Mouse (Mus musculus): Measurements from ENCODE around the gene Ppp2r5a. TPM values are rescaled to one million over a fixed set of nuclear protein-coding genes. Genes with fewer than 3 reads are reported as not detected.

The Ppp2r5a gene
- polyA plus RNA-seq, 1 experiment from 2014 or later: 12.3 TPM

GRCm38 (mm10) chr1:191364477-191364876 lies 38.6 kb downstream of the Ppp2r5a start:
- ATAC-seq (ENCODE audit: low FRiP score, low read depth): no peak
- Histone ChIP-seq H3K9me3 (no peaks in the 10 kb centered on the region), H3K36me3 (peaks cover 8% of the 10 kb centered on the region; the same call in 1 of the 2 replicates), H3K4me2 (replicated peaks) (no peak overlapping the region), H3K27ac (replicated peaks) (no peak overlapping the region), H3K4me3 (no peak overlapping the region), H3K4me1 (no peaks in the 10 kb centered on the region), H3K9ac (replicated peaks) (no peak overlapping the region), H3K27me3 (no peaks in the 10 kb centered on the region)
- 77% methylated on average over 4 of the region's 4 CpGs for WGBS

GRCm38 (mm10) chr1:191362412-191362811 lies 40.7 kb downstream of the Ppp2r5a start:
- Histone ChIP-seq H3K4me3 (no peak overlapping the region), H3K27ac (replicated peaks) (no peak overlapping the region), H3K4me1 (no peaks in the 10 kb centered on the region), H3K4me2 (replicated peaks) (no peak overlapping the region), H3K9me3 (no peaks in the 10 kb centered on the region), H3K36me3 (peaks cover 18% of the 10 kb centered on the region), H3K27me3 (no peaks in the 10 kb centered on the region), H3K9ac (replicated peaks) (no peak overlapping the region)
- no peak for ATAC-seq (ENCODE audit: low FRiP score, low read depth)
- 94% methylated on average over 6 of the region's 6 CpGs for WGBS

GRCm38 (mm10) chr1:191359478-191359877 lies 43.6 kb downstream of the Ppp2r5a start:
- Histone ChIP-seq H3K9me3 (no peaks in the 10 kb centered on the region), H3K36me3 (peaks cover 38% of the 10 kb centered on the region), H3K9ac (replicated peaks) (no peak overlapping the region), H3K27me3 (no peaks in the 10 kb centered on the region), H3K4me1 (no peaks in the 10 kb centered on the region), H3K4me3 (no peak overlapping the region), H3K4me2 (replicated peaks) (no peak overlapping the region), H3K27ac (replicated peaks) (no peak overlapping the region)
- ATAC-seq (ENCODE audit: low FRiP score, low read depth): no peak
- 89% methylated on average over 7 of the region's 7 CpGs for WGBS

GRCm38 (mm10) chr1:191356936-191357335 lies 46.1 kb downstream of the Ppp2r5a start:
- Histone ChIP-seq H3K27ac (replicated peaks) (no peak overlapping the region), H3K4me3 (no peak overlapping the region), H3K4me1 (no peaks in the 10 kb centered on the region), H3K9ac (replicated peaks) (no peak overlapping the region), H3K36me3 (peaks cover 50% of the 10 kb centered on the region), H3K4me2 (replicated peaks) (no peak overlapping the region), H3K27me3 (no peaks in the 10 kb centered on the region), H3K9me3 (no peaks in the 10 kb centered on the region)
- WGBS: 76% methylated on average over 1 of the region's 1 CpGs
- ATAC-seq (ENCODE audit: low FRiP score, low read depth): no peak

GRCm38 (mm10) chr1:191353836-191354235 lies 49.2 kb downstream of the Ppp2r5a start:
- Histone ChIP-seq H3K4me1 (no peaks in the 10 kb centered on the region), H3K27me3 (no peaks in the 10 kb centered on the region), H3K9me3 (no peaks in the 10 kb centered on the region), H3K4me3 (no peak overlapping the region), H3K9ac (replicated peaks) (no peak overlapping the region), H3K27ac (replicated peaks) (no peak overlapping the region), H3K4me2 (replicated peaks) (no peak overlapping the region), H3K36me3 (peaks cover 66% of the 10 kb centered on the region)
- ATAC-seq (ENCODE audit: low FRiP score, low read depth): no peak
- 72% methylated on average over 4 of the region's 4 CpGs for WGBS

- H3K4me1 ChIP-seq: no peaks in the 10 kb centered on the region
- H3K36me3 ChIP-seq: peaks cover 69% of the 10 kb centered on the region
- H3K4me3 ChIP-seq: no peak overlapping the region
- 65% methylated on average over 14 of the region's 14 CpGs for WGBS
- no peaks in the 10 kb centered on the region for H3K27me3 ChIP-seq
- H3K27ac ChIP-seq (replicated peaks): no peak overlapping the region
- no peak overlapping the region for H3K9ac ChIP-seq (replicated peaks)
- ATAC-seq (ENCODE audit: low FRiP score, low read depth): no peak
- H3K9me3 ChIP-seq: no peaks in the 10 kb centered on the region
- no peak overlapping the region for H3K4me2 ChIP-seq (replicated peaks)
These were observed 50.1 kb downstream of the Ppp2r5a start for GRCm38 (mm10) chr1:191352786-191353488.

GRCm38 (mm10) chr1:191350355-191350754 lies 52.7 kb downstream of the Ppp2r5a start:
- Histone ChIP-seq H3K9me3 (no peaks in the 10 kb centered on the region), H3K4me1 (no peaks in the 10 kb centered on the region), H3K4me2 (replicated peaks) (no peak overlapping the region), H3K27ac (replicated peaks) (no peak overlapping the region), H3K36me3 (peaks cover 76% of the 10 kb centered on the region), H3K27me3 (no peaks in the 10 kb centered on the region), H3K4me3 (no peak overlapping the region), H3K9ac (replicated peaks) (no peak overlapping the region)
- WGBS: 96% methylated on average over 5 of the region's 5 CpGs
- no peak for ATAC-seq (ENCODE audit: low FRiP score, low read depth)

GRCm38 (mm10) chr1:191349486-191350037 lies 53.5 kb downstream of the Ppp2r5a start:
- Histone ChIP-seq H3K4me3 (no peak overlapping the region), H3K4me2 (replicated peaks) (no peak overlapping the region), H3K9ac (replicated peaks) (no peak overlapping the region), H3K4me1 (no peaks in the 10 kb centered on the region), H3K27me3 (no peaks in the 10 kb centered on the region), H3K27ac (replicated peaks) (no peak overlapping the region), H3K36me3 (peaks cover 78% of the 10 kb centered on the region), H3K9me3 (no peaks in the 10 kb centered on the region)
- ATAC-seq (ENCODE audit: low FRiP score, low read depth): no peak
- WGBS: 87% methylated on average over 23 of the region's 23 CpGs

- H3K36me3 ChIP-seq: peaks cover 77% of the 10 kb centered on the region
- H3K9ac ChIP-seq (replicated peaks): no peak overlapping the region
- no peaks in the 10 kb centered on the region for H3K27me3 ChIP-seq
- H3K9me3 ChIP-seq: no peaks in the 10 kb centered on the region
- H3K4me1 ChIP-seq: no peaks in the 10 kb centered on the region
- WGBS: 67% methylated on average over 5 of the region's 5 CpGs
- no peak overlapping the region for H3K4me3 ChIP-seq
- no peak overlapping the region for H3K4me2 ChIP-seq (replicated peaks)
- no peak overlapping the region for H3K27ac ChIP-seq (replicated peaks)
- no peak for ATAC-seq (ENCODE audit: low FRiP score, low read depth)
These were observed 54.1 kb downstream of the Ppp2r5a start for GRCm38 (mm10) chr1:191348996-191349395.

- Histone ChIP-seq H3K4me1 (no peaks in the 10 kb centered on the region), H3K4me3 (no peak overlapping the region), H3K9me3 (no peaks in the 10 kb centered on the region), H3K9ac (replicated peaks) (no peak overlapping the region), H3K27me3 (no peaks in the 10 kb centered on the region), H3K27ac (replicated peaks) (no peak overlapping the region), H3K4me2 (replicated peaks) (no peak overlapping the region), H3K36me3 (peaks cover 77% of the 10 kb centered on the region)
- WGBS: 84% methylated on average over 2 of the region's 2 CpGs
- no peak for ATAC-seq (ENCODE audit: low FRiP score, low read depth)
These were observed 54.5 kb downstream of the Ppp2r5a start for GRCm38 (mm10) chr1:191348592-191348991.

GRCm38 (mm10) chr1:191347602-191348001 lies 55.5 kb downstream of the Ppp2r5a start:
- no peak overlapping the region for H3K4me3 ChIP-seq
- ATAC-seq (ENCODE audit: low FRiP score, low read depth): no peak
- H3K27me3 ChIP-seq: no peaks in the 10 kb centered on the region
- no peak overlapping the region for H3K4me2 ChIP-seq (replicated peaks)
- H3K9me3 ChIP-seq: no peaks in the 10 kb centered on the region
- H3K9ac ChIP-seq (replicated peaks): no peak overlapping the region
- peaks cover 84% of the 10 kb centered on the region for H3K36me3 ChIP-seq
- no peaks in the 10 kb centered on the region for H3K4me1 ChIP-seq
- H3K27ac ChIP-seq (replicated peaks): no peak overlapping the region
- 89% methylated on average over 8 of the region's 8 CpGs for whole genome bisulfite sequencing

- no peaks in the 10 kb centered on the region for H3K9me3 ChIP-seq
- no peak overlapping the region for H3K27ac ChIP-seq (replicated peaks)
- no peaks in the 10 kb centered on the region for H3K4me1 ChIP-seq
- H3K36me3 ChIP-seq: peaks cover 90% of the 10 kb centered on the region
- no peaks in the 10 kb centered on the region for H3K27me3 ChIP-seq
- 81% methylated on average over 4 of the region's 4 CpGs for WGBS
- no peak overlapping the region for H3K4me3 ChIP-seq
- no peak for ATAC-seq (ENCODE audit: low FRiP score, low read depth)
- H3K4me2 ChIP-seq (replicated peaks): no peak overlapping the region
- H3K9ac ChIP-seq (replicated peaks): no peak overlapping the region; the same call in 1 of the 2 replicates
These were observed 62.5 kb downstream of the Ppp2r5a start for GRCm38 (mm10) chr1:191340530-191340929.

Measured in midbrain, embryonic 12.5 days (tissue).